Mouse (Mus musculus) hindbrain, embryonic 10.5 days (tissue): ENCODE data around the gene Rpl6. TPM values are rescaled to one million over a fixed set of nuclear protein-coding genes. Genes with fewer than 3 reads are reported as not detected.

Experiments used
- DNase-seq: peaks from one replicate; pipeline ENCODE4 v3.0.0-alpha.2; 2017; ENCODE audit warnings: low spot score
- H3K27ac ChIP-seq: fragments of 300-500 bp; sonication (generic); 2 replicates; pipeline ENCODE4 v1.5.1; 2016; ENCODE audit warnings: mild to moderate bottlenecking, moderate library complexity
- H3K27me3 ChIP-seq: fragments of 300-500 bp; sonication (generic); 2 replicates; pipeline ENCODE4 v1.6.1; 2016; ENCODE audit warnings: mild to moderate bottlenecking; ENCODE audit not compliant: poor library complexity, insufficient read depth, severe bottlenecking
- H3K36me3 ChIP-seq: fragments of 300-500 bp; sonication (generic); 2 replicates; pipeline ENCODE4 v1.6.1; 2016; ENCODE audit warnings: mild to moderate bottlenecking, moderate library complexity
- H3K4me1 ChIP-seq: fragments of 300-500 bp; sonication (generic); replicated peaks from 2 replicates; pipeline ENCODE4 v1.6.1; 2016; ENCODE audit warnings: mild to moderate bottlenecking
- H3K4me3 ChIP-seq: fragments of 300-500 bp; sonication (generic); 2 replicates; pipeline ENCODE4 v1.5.1; 2016; ENCODE audit warnings: mild to moderate bottlenecking, moderate library complexity
- H3K9me3 ChIP-seq: fragments of 300-500 bp; sonication (generic); 2 replicates; pipeline ENCODE4 v1.6.1; 2016; ENCODE audit warnings: mild to moderate bottlenecking, moderate library complexity
- WGBS: fragments of 180-500 bp; shearing (Covaris S2); methylation state at CpG from one replicate; pipeline ENCODE4 v1.1.7; 2016; 5-methylcytosine and 5-hydroxymethylcytosine counted together
- polyA plus RNA-seq: library from polyadenylated mRNA; unstranded; fragments of >200 nt; fragmentation: Nextera tagmentation; extraction: Ambion mirVana; gene quantifications from 2 replicates; pipeline ENCODE4 v1.2.1, GENCODE M21; 2016

Rpl6 gene
- polyA plus RNA-seq, 1 experiment from 2014 or later, result 553 TPM

- DNase-seq, result no peak
- Histone ChIP-seq H3K4me3 (no peak overlapping the region), H3K27me3 (no peaks in the 10 kb centered on the region), H3K9me3 (no peaks in the 10 kb centered on the region), H3K36me3 (peaks cover 5% of the 10 kb centered on the region; the same call in 1 of the 2 replicates), H3K27ac (no peak overlapping the region), H3K4me1 (peaks cover 76% of the 10 kb centered on the region)
- WGBS, result 91% methylated on average over 2 of the region's 2 CpGs
Measured at GRCm38 (mm10) chr5:121184375-121184774, 19.9 kb upstream of the Rpl6 start.

DNA sequence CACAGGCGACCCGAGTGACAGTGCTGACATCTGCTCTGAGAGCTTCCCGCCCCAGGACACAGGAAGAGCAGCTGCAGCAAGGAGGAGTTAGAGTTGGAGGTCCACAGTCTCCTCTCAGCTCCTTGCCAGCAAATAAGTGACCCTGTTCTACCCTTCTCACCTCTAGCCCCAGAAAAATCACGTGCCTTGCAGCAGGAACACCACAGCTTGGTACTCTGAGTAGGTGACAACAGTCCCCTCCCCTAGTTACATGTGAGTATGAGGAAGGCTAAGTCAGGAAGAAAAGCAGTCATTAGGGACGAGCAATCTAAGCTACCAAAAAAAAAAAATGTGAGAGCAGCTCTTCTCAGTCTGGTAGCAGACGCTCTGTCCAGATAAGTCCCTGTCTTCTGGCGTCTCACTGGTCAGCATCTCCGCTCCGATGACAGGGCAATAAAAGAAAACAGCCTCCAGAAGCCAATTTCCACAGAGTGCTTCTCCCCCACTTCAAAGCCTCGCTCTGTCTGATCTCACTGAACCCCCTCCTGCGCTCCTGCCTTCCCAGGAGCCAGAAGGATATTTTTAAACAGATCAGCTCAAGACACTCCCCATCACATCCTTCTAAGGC, 19.2 kb upstream of the Rpl6 start:
- no peaks in the 10 kb centered on the region for H3K27me3 ChIP-seq
- H3K4me1 ChIP-seq, result peaks cover 73% of the 10 kb centered on the region
- H3K27ac ChIP-seq, result 0 out of 2 replicates have a peak overlapping the region, but pooled peaks have one; percentile 12
- no peak for DNase-seq
- no peak overlapping the region for H3K4me3 ChIP-seq
- no peaks in the 10 kb centered on the region for H3K9me3 ChIP-seq
- 65% methylated on average over 11 of the region's 11 CpGs for WGBS
- peaks cover 5% of the 10 kb centered on the region; the same call in 1 of the 2 replicates for H3K36me3 ChIP-seq

GRCm38 (mm10) chr5:121187580-121188001, 16.7 kb upstream of the Rpl6 start:
- Histone ChIP-seq H3K9me3 (no peaks in the 10 kb centered on the region), H3K27me3 (no peaks in the 10 kb centered on the region), H3K36me3 (peaks cover 5% of the 10 kb centered on the region; the same call in 1 of the 2 replicates), H3K27ac (no peak overlapping the region), H3K4me3 (no peak overlapping the region), H3K4me1 (peaks cover 66% of the 10 kb centered on the region)
- 89% methylated on average over 8 of the region's 8 CpGs for WGBS
- DNase-seq, result no peak

DNA sequence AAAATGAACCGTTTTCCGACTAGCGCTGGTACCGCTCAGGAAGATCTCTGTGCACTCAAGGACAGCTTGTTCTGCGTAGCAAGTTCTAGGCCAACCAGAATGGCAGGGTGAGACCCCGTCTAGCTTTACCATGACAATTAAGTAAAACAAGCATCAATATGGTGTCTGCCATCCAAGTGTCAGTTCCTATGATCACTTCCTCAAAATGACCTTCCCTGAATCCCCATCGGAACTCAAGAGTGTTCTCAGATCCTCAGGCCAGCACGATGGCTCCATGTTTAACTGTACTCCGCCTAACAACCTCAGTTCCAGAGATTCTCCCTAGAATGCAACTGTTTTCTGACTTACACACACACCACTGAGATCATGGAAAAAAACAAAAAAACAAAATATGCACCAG, 16.0 kb upstream of the Rpl6 start:
- no peaks in the 10 kb centered on the region for H3K27me3 ChIP-seq
- no peak overlapping the region for H3K27ac ChIP-seq
- H3K4me3 ChIP-seq, result no peak overlapping the region
- peaks cover 66% of the 10 kb centered on the region for H3K4me1 ChIP-seq
- H3K9me3 ChIP-seq, result no peaks in the 10 kb centered on the region
- DNase-seq, result no peak
- H3K36me3 ChIP-seq, result peaks cover 5% of the 10 kb centered on the region; the same call in 1 of the 2 replicates
- 92% methylated on average over 9 of the region's 9 CpGs for WGBS

- Histone ChIP-seq H3K4me1 (peaks cover 57% of the 10 kb centered on the region), H3K36me3 (peaks cover 5% of the 10 kb centered on the region; the same call in 1 of the 2 replicates), H3K27me3 (no peaks in the 10 kb centered on the region), H3K4me3 (peak overlapping the region; percentile 13; the same call in 1 of the 2 replicates), H3K27ac (no peak overlapping the region), H3K9me3 (no peaks in the 10 kb centered on the region)
- DNase-seq, result no peak
- 83% methylated on average over 9 of the region's 9 CpGs for WGBS
Measured at GRCm38 (mm10) chr5:121189182-121189581, 15.1 kb upstream of the Rpl6 start.

GRCm38 (mm10) chr5:121190210-121190835, 14.0 kb upstream of the Rpl6 start:
- Histone ChIP-seq H3K4me3 (peak overlapping the region; percentile 94), H3K27ac (peak overlapping the region; percentile 96), H3K9me3 (no peaks in the 10 kb centered on the region), H3K27me3 (no peaks in the 10 kb centered on the region), H3K4me1 (peaks cover 45% of the 10 kb centered on the region), H3K36me3 (peaks cover 5% of the 10 kb centered on the region; the same call in 1 of the 2 replicates)
- DNase-seq, result no peak
- 33% methylated on average over 21 of the region's 21 CpGs for WGBS

DNA sequence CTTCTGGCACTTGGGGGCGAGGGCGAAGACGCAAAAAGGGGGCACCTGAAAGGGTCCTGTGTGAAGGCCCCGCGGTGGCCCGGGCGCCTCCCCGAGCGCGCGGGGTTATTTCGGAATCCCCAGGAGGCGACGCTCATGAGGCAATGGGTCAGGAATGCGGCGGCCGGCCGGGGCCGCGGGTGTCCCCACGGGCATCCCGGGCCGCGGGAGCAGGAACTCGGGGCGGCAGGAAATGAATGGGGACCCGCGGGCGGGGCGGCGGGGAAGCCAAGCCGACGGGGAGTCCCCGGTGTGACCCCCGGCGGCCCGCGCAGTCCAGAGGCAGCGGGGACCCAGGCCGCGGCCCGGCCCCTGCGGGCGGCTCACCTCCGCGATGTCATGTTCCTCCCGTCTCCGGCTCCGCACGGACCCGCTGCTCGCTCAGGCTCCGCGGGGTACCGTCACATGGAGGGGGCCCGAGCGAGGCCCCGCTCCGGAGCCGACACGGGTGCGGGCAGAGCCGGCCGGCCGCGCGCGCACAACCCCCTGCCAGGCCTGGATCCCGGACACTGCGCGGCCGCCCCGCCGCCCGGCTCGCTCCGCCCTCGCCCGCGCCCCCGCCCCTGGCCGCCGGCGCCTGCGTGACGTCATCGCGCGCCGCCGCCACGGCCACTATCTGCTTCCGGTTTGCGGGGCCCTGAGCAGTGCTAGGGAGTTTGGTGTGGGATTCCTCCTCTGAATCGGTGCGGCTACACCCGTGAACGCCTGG, 13.3 kb upstream of the Rpl6 start, which contains the start of gene Ptpn11:
Gene Ptpn11 (minus strand): TSS at position 562 of the 748 bp plus-strand sequence.
- no peaks in the 10 kb centered on the region for H3K27me3 ChIP-seq
- H3K4me1 ChIP-seq, result peaks cover 39% of the 10 kb centered on the region
- H3K27ac ChIP-seq, result peak within 1 kb of the TSS; percentile 96
- DNase-seq, result peak; percentile 89
- H3K4me3 ChIP-seq, result peak within 1 kb of the TSS; percentile 94
- under 1% methylated on average over 98 of the region's 98 CpGs for WGBS
- peaks cover 5% of the 10 kb centered on the region; the same call in 1 of the 2 replicates for H3K36me3 ChIP-seq
- no peaks in the 10 kb centered on the region for H3K9me3 ChIP-seq

DNA sequence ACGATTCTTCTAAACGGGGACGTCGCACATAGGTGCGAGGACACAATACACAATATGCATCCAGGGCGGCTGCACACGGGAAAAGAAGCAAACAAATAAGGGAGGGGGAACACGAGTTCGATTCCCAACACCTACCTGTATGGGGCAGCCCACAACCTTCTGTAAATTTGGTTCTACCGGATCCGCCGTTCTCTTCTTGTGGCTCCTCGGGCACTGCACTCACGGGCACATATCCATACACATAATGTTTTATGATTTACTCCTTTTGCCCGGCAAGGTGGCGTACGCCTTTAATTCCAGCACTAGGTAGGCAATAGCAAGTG, 12.7 kb upstream of the Rpl6 start:
- Histone ChIP-seq H3K36me3 (peaks cover 5% of the 10 kb centered on the region; the same call in 1 of the 2 replicates), H3K4me1 (peaks cover 33% of the 10 kb centered on the region), H3K27ac (peak overlapping the region; percentile 96), H3K27me3 (peaks cover 4% of the 10 kb centered on the region; the same call in 1 of the 2 replicates), H3K9me3 (no peaks in the 10 kb centered on the region), H3K4me3 (peak overlapping the region; percentile 94)
- DNase-seq, result no peak
- WGBS, result 9% methylated on average over 17 of the region's 17 CpGs

GRCm38 (mm10) chr5:121194173-121194572, 10.1 kb upstream of the Rpl6 start:
- no peak for DNase-seq
- no peak overlapping the region for H3K27ac ChIP-seq
- H3K4me3 ChIP-seq, result no peak overlapping the region
- 39% methylated on average over 1 of the region's 1 CpGs for WGBS
- no peaks in the 10 kb centered on the region for H3K9me3 ChIP-seq
- peaks cover 9% of the 10 kb centered on the region for H3K4me1 ChIP-seq
- H3K27me3 ChIP-seq, result peaks cover 11% of the 10 kb centered on the region
- H3K36me3 ChIP-seq, result no peaks in the 10 kb centered on the region; the same call in 1 of the 2 replicates

GRCm38 (mm10) chr5:121196764-121197163, 7.5 kb upstream of the Rpl6 start:
- Histone ChIP-seq H3K27ac (no peak overlapping the region), H3K4me3 (no peak overlapping the region), H3K9me3 (no peaks in the 10 kb centered on the region), H3K4me1 (no peaks in the 10 kb centered on the region; the same call in 1 of the 2 replicates), H3K27me3 (peaks cover 11% of the 10 kb centered on the region), H3K36me3 (no peaks in the 10 kb centered on the region)
- 54% methylated on average over 5 of the region's 5 CpGs for WGBS
- DNase-seq, result no peak

- 87% methylated on average over 2 of the region's 2 CpGs for WGBS
- Histone ChIP-seq H3K36me3 (no peaks in the 10 kb centered on the region), H3K27ac (no peak overlapping the region), H3K9me3 (no peaks in the 10 kb centered on the region), H3K4me1 (no peaks in the 10 kb centered on the region), H3K27me3 (peaks cover 11% of the 10 kb centered on the region), H3K4me3 (no peak overlapping the region)
- no peak for DNase-seq
Measured at GRCm38 (mm10) chr5:121197337-121197736, 6.9 kb upstream of the Rpl6 start.

DNA sequence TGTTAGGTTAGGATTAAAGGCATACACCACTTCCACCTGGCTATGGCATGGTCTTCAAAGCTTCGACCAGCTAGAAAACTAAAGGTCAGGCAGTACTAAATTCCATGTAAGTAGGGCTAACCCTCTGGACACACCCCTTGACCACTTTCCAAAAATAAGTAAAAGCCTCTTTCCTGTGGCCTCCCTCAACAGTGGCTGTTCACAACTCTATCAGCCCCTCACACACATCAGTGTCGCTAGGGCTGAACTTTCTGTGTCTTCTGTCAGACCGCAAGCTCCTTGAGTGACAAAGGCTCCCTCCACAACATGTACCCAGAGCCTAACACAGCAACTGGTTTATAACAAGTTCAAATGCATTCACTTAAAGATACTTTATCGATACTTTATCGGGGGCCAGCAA, 5.9 kb upstream of the Rpl6 start:
- no peak overlapping the region for H3K4me3 ChIP-seq
- peaks cover 11% of the 10 kb centered on the region for H3K27me3 ChIP-seq
- no peaks in the 10 kb centered on the region for H3K9me3 ChIP-seq
- H3K4me1 ChIP-seq, result no peaks in the 10 kb centered on the region
- DNase-seq, result no peak
- 89% methylated on average over 5 of the region's 5 CpGs for WGBS
- H3K36me3 ChIP-seq, result no peaks in the 10 kb centered on the region
- H3K27ac ChIP-seq, result no peak overlapping the region

- no peak overlapping the region for H3K4me3 ChIP-seq
- peaks cover 15% of the 10 kb centered on the region for H3K4me1 ChIP-seq
- H3K36me3 ChIP-seq, result peaks cover 14% of the 10 kb centered on the region
- 52% methylated on average over 3 of the region's 3 CpGs for WGBS
- no peak for DNase-seq
- H3K27ac ChIP-seq, result no peak overlapping the region
- no peaks in the 10 kb centered on the region for H3K9me3 ChIP-seq
- peaks cover 4% of the 10 kb centered on the region for H3K27me3 ChIP-seq
Measured at GRCm38 (mm10) chr5:121201739-121202138, 2.5 kb upstream of the Rpl6 start.
